Mouse (Mus musculus): ENCODE measurements around the gene Herc2. TPM values are rescaled to one million over a fixed set of nuclear protein-coding genes. Genes with fewer than 3 reads are reported as not detected.

The Herc2 gene
- total and polyA plus RNA-seq, 2 experiments from 2014 or later, result 13.0 to 21.6 TPM

DNA sequence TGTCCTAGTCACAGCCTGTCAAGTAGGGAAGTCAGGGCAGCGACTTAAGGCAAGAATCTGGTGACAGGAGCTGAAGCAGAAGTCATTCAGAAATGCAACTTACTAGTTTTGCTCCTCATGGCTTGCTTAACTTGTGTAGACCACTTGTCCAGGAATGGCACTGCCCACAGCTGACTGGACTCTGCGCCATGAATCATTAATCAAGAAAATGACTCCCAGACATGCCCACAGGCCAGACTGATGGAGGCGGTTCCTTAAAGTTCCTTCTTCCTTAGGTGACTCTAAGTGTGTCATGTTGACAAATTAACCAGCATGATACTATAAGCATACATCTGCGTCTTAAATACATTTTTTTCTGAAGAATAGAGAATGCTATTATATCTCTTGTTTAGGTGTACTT, 113.3 kb downstream of the Herc2 start:
- no peak overlapping the region for H3K9ac ChIP-seq (replicated peaks; ENCODE audit: low read depth, low read length)

DNA sequence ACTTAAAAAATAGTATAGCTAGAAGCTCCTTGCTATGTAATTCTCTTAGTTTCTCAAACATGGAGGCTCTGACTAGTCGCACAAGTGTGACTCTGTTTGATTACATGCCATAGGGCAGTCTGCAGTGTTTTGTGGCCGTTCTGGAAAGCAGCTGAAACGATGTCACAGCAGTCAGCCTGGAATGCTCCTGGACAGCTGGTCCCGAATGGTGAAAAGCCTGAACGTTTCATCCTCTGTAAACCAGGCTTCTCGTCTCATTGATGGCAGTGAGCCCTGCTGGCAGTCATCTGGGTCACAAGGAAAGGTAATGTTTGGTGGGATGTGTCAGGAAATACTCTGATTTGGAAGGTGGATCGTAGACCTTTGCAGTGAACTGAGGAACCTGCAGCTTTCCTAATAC, 118.7 kb downstream of the Herc2 start:
- WGBS, result 59% methylated on average over 7 of the region's 7 CpGs
- DNase-seq (ENCODE audit: low spot score) (no peak), ATAC-seq (ENCODE audit: insufficient read depth, low read depth) (no peak)
- Histone ChIP-seq H3K27ac (ENCODE audit: low read depth) (no peak overlapping the region), H3K4me2 (ENCODE audit: low read depth, low read length) (no peak overlapping the region), H3K4me1 (ENCODE audit: control insufficient read depth, insufficient read depth) (no peaks in the 10 kb centered on the region), H3K9me3 (replicated peaks; ENCODE audit: control insufficient read depth, low read length) (no peaks in the 10 kb centered on the region), H3K36me3 (replicated peaks; ENCODE audit: control insufficient read depth, insufficient read depth, low read length) (peaks cover 46% of the 10 kb centered on the region), H3K4me3 (ENCODE audit: low read depth, low read length) (no peak overlapping the region), H3K27me3 (ENCODE audit: control insufficient read depth, insufficient read depth, low read length) (no peaks in the 10 kb centered on the region), H3K9ac (replicated peaks; ENCODE audit: low read depth, low read length) (no peak overlapping the region)
- no peak for TF ChIP-seq EP300 (IDR thresholded peaks at IDR 0.05; ENCODE audit: low read depth)
- TF ChIP-seq CTCF (IDR thresholded peaks at IDR 0.05; ENCODE audit: low read depth), result no peak

More for the DNA sequence above, 113.3 kb downstream of the Herc2 start:
- H3K4me2 ChIP-seq (ENCODE audit: low read depth, low read length), result no peak overlapping the region
- TF ChIP-seq CTCF (IDR thresholded peaks at IDR 0.05; ENCODE audit: low read depth) (no peak), EP300 (IDR thresholded peaks at IDR 0.05; ENCODE audit: low read depth) (no peak)
- H3K4me3 ChIP-seq (ENCODE audit: low read depth, low read length), result no peak overlapping the region
- H3K4me1 ChIP-seq (ENCODE audit: control insufficient read depth, insufficient read depth), result no peaks in the 10 kb centered on the region
- ATAC-seq (ENCODE audit: insufficient read depth, low read depth), result no peak
- H3K9me3 ChIP-seq (replicated peaks; ENCODE audit: control insufficient read depth, low read length), result no peaks in the 10 kb centered on the region
- 88% methylated on average over 4 of the region's 4 CpGs for WGBS
- H3K27me3 ChIP-seq (ENCODE audit: control insufficient read depth, insufficient read depth, low read length), result no peaks in the 10 kb centered on the region
- no peak overlapping the region for H3K27ac ChIP-seq (ENCODE audit: low read depth)
- no peak for DNase-seq (ENCODE audit: low spot score)
- H3K36me3 ChIP-seq (replicated peaks; ENCODE audit: control insufficient read depth, insufficient read depth, low read length), result peaks cover 46% of the 10 kb centered on the region

DNA sequence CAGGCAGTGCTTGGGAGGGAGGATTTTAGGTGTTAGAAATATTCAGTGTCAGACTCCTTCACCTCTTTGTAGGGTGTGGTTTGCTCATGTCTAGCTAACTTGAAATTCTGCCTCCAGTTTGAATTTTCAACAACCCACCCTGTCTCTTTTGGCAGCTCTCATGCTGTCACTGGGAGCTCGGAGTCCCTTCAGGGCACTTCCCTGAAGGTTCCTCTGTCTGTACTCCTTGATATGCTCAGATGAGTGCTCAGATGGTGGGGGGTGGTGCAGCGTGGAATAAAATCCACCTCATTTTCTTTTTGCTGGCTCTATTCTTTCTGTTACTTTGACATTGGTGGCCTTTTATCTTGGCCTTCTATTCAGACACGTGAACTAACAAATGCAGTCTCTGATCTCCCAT, 127.4 kb downstream of the Herc2 start:
- no peak for DNase-seq (ENCODE audit: low spot score)
- 70% methylated on average over 3 of the region's 3 CpGs for WGBS

DNA sequence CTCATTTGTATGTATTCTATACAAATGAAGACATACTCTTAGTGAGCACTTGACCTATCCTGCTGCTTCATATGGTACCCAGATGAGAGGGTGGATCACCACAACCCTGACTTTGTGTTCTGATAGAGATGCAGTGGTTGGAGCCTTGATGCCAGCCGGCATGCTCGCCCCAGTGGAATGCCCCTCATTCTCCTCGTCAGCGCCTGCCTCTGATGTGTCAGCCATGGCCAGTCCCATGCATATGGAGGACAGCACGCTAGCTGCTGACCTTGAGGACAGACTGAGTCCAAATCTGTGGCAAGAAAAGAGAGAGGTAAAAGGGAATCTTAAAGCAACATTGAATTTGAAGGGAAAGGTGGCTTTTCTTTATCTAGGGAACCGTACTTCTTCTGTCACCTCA, 141.0 kb downstream of the Herc2 start:
- 64% methylated on average over 6 of the region's 6 CpGs for WGBS
- H3K4me2 ChIP-seq (ENCODE audit: low read depth, low read length), result no peak overlapping the region
- no peaks in the 10 kb centered on the region for H3K4me1 ChIP-seq (ENCODE audit: control insufficient read depth, insufficient read depth)
- TF ChIP-seq EP300 (IDR thresholded peaks at IDR 0.05; ENCODE audit: low read depth) (no peak), CTCF (IDR thresholded peaks at IDR 0.05; ENCODE audit: low read depth) (no peak)
- ATAC-seq (ENCODE audit: insufficient read depth, low read depth) (no peak), DNase-seq (ENCODE audit: low spot score) (no peak)
- no peaks in the 10 kb centered on the region for H3K27me3 ChIP-seq (ENCODE audit: control insufficient read depth, insufficient read depth, low read length)
- peaks cover 71% of the 10 kb centered on the region for H3K36me3 ChIP-seq (replicated peaks; ENCODE audit: control insufficient read depth, insufficient read depth, low read length)
- no peaks in the 10 kb centered on the region for H3K9me3 ChIP-seq (replicated peaks; ENCODE audit: control insufficient read depth, low read length)
- no peak overlapping the region for H3K4me3 ChIP-seq (ENCODE audit: low read depth, low read length)
- H3K27ac ChIP-seq (ENCODE audit: low read depth), result no peak overlapping the region
- no peak overlapping the region for H3K9ac ChIP-seq (replicated peaks; ENCODE audit: low read depth, low read length)

More for the DNA sequence above, 127.4 kb downstream of the Herc2 start:
- H3K9me3 ChIP-seq (replicated peaks; ENCODE audit: control insufficient read depth, low read length), result no peaks in the 10 kb centered on the region
- peaks cover 38% of the 10 kb centered on the region for H3K36me3 ChIP-seq (replicated peaks; ENCODE audit: control insufficient read depth, insufficient read depth, low read length)
- TF ChIP-seq EP300 (IDR thresholded peaks at IDR 0.05; ENCODE audit: low read depth) (no peak), CTCF (IDR thresholded peaks at IDR 0.05; ENCODE audit: low read depth) (no peak)
- no peak overlapping the region for H3K27ac ChIP-seq (ENCODE audit: low read depth)
- H3K4me2 ChIP-seq (ENCODE audit: low read depth, low read length), result no peak overlapping the region
- H3K9ac ChIP-seq (replicated peaks; ENCODE audit: low read depth, low read length), result no peak overlapping the region
- H3K4me1 ChIP-seq (ENCODE audit: control insufficient read depth, insufficient read depth), result no peaks in the 10 kb centered on the region
- H3K4me3 ChIP-seq (ENCODE audit: low read depth, low read length), result no peak overlapping the region
- H3K27me3 ChIP-seq (ENCODE audit: control insufficient read depth, insufficient read depth, low read length), result no peaks in the 10 kb centered on the region
- ATAC-seq (ENCODE audit: insufficient read depth, low read depth), result no peak

DNA sequence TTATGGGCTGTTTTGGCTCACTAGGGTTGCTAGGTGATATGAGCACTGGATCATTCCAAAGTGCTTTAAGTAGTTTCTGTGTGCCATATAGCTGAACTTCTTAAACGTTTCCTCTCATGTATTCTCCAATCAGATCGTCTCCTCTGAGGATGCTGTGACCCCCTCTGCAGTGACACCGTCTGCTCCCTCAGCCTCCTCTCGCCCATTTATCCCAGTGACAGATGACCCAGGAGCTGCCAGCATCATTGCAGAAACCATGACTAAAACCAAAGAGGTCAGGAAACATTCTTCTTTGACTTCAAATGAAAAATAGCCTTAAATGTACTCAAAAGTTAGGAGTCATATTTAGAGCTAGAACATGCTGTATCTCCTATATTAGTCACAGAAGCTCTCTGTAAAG, 141.7 kb downstream of the Herc2 start:
- WGBS, result 80% methylated on average over 4 of the region's 4 CpGs
- TF ChIP-seq CTCF (IDR thresholded peaks at IDR 0.05; ENCODE audit: low read depth) (no peak), EP300 (IDR thresholded peaks at IDR 0.05; ENCODE audit: low read depth) (no peak)
- H3K4me2 ChIP-seq (ENCODE audit: low read depth, low read length), result no peak overlapping the region
- H3K27me3 ChIP-seq (ENCODE audit: control insufficient read depth, insufficient read depth, low read length), result no peaks in the 10 kb centered on the region
- H3K4me3 ChIP-seq (ENCODE audit: low read depth, low read length), result no peak overlapping the region
- peaks cover 72% of the 10 kb centered on the region for H3K36me3 ChIP-seq (replicated peaks; ENCODE audit: control insufficient read depth, insufficient read depth, low read length)
- no peak overlapping the region for H3K9ac ChIP-seq (replicated peaks; ENCODE audit: low read depth, low read length)
- no peaks in the 10 kb centered on the region for H3K9me3 ChIP-seq (replicated peaks; ENCODE audit: control insufficient read depth, low read length)
- DNase-seq (ENCODE audit: low spot score) (no peak), ATAC-seq (ENCODE audit: insufficient read depth, low read depth) (no peak)
- H3K27ac ChIP-seq (ENCODE audit: low read depth), result no peak overlapping the region
- H3K4me1 ChIP-seq (ENCODE audit: control insufficient read depth, insufficient read depth), result no peaks in the 10 kb centered on the region

DNA sequence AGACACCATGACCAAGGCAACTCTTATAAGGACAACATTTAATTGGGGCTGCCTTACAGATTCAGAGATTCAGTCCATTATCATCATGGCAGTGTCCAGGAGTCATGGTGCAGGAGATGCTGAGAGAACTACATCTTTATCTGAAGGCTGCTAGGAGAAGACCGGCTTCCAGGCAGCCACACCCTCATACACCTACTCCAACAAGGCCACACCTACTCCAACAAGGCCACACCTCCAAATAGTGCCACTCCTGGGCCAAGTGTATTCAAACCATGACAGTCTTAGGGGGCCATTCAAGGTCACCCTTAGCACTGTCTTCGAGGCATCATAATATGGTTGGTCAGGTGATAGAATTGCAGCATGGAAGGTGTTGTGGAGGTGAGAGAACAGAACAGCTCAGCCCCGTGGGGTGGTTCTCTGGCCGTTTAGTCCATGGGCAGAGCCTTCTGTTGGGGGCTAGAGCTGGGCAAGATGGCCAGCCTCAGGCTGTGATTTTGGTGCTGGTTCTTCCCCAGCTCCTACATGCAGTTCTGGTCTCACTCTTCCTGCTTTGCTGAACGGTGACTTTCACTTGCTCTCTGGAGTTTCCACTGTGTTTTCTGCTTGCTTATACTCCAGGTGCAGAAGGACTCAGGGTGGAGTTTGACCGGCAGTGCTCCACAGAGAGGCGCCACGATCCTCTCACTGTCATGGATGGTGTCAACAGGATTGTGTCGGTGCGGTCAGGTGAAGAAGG, 151.7 kb downstream of the Herc2 start:
- Histone ChIP-seq H3K4me3 (ENCODE audit: low read depth, low read length) (no peak overlapping the region), H3K4me2 (ENCODE audit: low read depth, low read length) (no peak overlapping the region), H3K36me3 (replicated peaks; ENCODE audit: control insufficient read depth, insufficient read depth, low read length) (peaks cover 93% of the 10 kb centered on the region), H3K9me3 (replicated peaks; ENCODE audit: control insufficient read depth, low read length) (no peaks in the 10 kb centered on the region), H3K27me3 (ENCODE audit: control insufficient read depth, insufficient read depth, low read length) (no peaks in the 10 kb centered on the region), H3K9ac (replicated peaks; ENCODE audit: low read depth, low read length) (no peak overlapping the region), H3K27ac (ENCODE audit: low read depth) (no peak overlapping the region), H3K4me1 (ENCODE audit: control insufficient read depth, insufficient read depth) (no peaks in the 10 kb centered on the region)
- DNase-seq (ENCODE audit: low spot score) (no peak), ATAC-seq (ENCODE audit: insufficient read depth, low read depth) (no peak)
- TF ChIP-seq EP300 (IDR thresholded peaks at IDR 0.05; ENCODE audit: low read depth) (no peak), CTCF (IDR thresholded peaks at IDR 0.05; ENCODE audit: low read depth) (no peak)
- 88% methylated on average over 10 of the region's 10 CpGs for WGBS

Measured in heart, postnatal 0 days (tissue).